Mouse (Mus musculus) cerebellum, adult 18-20 months (tissue): ENCODE results near the gene Chmp2b.

Source experiments
- DNase-seq, 2 experiments: peaks; one replicate each; pipeline ENCODE4 v3.0.0; 2021

The Chmp2b gene

GRCm38 (mm10) chr16:65526004-65526403 is 36.5 kb downstream of the Chmp2b start:
- DNase-seq, result no peak

GRCm38 (mm10) chr16:65520211-65520610 is 42.3 kb downstream of the Chmp2b start, which contains the start of gene Pou1f1:
Gene Pou1f1 (plus strand): TSS chr16:65520511.
- DNase-seq, result no peak

DNA sequence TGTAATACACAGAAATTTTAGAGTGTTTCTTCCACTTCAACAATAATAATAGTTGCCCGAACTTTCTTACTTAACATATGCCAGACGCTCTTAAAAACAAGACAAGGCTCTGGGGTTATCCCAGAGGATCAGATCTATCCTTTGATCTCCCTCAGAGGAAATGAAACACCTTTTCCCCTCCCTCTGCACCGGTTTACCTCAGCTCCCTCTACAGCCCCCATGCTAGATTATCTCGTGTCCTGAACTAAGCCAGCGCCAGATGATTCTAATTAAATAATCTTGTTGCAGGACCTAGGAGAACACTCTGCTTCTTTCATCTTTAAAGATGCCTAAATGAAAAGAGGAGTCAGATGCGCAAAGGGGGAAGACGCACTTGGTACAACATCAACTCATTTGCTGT is 48.3 kb downstream of the Chmp2b start:
- no peak for DNase-seq

- peak; percentile 6 to 20 for DNase-seq
Measured at GRCm38 (mm10) chr16:65497049-65497448, 65.5 kb downstream of the Chmp2b start.

DNA sequence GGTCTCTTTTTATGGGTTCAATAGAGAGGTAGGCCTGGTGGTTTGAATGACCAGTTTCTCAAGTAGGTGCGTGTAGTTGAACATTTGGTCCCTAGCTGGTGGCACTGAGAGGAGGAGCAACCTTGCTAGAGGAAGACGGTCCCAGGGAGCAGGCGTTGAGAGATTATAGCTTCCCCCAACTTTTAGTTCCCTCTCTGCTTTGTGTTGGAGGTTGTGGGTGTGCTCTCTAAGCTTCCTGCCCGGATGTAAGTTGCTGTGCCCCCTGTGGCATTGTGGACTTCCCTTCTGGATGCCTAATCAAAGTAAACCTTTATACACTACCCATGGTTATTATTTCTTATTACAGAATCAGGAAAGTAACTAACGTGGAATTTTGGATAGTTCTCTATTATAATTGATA is 66.5 kb downstream of the Chmp2b start:
- no peak for DNase-seq
